Mouse (Mus musculus): Measurements from ENCODE around the gene Adgrf1. TPM values are rescaled to one million over a fixed set of nuclear protein-coding genes. Genes with fewer than 3 reads are reported as not detected.

The Adgrf1 gene
- polyA plus RNA-seq, 1 experiment from 2014 or later, result not detected

DNA sequence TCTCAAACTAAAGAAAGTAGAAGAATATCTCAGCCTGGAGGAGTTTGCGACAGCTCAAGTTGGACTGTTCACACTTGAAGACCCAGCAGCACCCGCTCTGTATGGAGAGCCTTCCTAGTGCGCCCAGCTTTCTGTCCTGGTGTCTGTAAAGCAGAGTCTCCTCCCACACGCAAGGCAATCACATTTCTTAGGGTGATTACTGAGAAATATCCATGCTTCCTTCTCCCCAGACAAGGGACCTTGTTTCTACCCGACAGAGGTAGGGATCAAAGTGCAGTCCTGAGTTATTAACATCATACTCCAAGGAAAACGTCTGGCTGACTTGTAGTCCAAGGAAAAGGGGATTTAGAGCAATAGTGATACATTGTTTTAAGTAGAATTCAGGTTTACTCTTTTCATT, 6.1 kb downstream of the Adgrf1 start:
- no peaks in the 10 kb centered on the region for H3K4me1 ChIP-seq (replicated peaks)
- WGBS, result 89% methylated on average over 6 of the region's 6 CpGs
- H3K9me3 ChIP-seq, result no peaks in the 10 kb centered on the region
- no peak overlapping the region for H3K4me2 ChIP-seq
- no peak overlapping the region for H3K27ac ChIP-seq (replicated peaks)
- H3K27me3 ChIP-seq, result no peaks in the 10 kb centered on the region
- H3K36me3 ChIP-seq, result no peaks in the 10 kb centered on the region
- no peak for ATAC-seq (ENCODE audit: low FRiP score, low read depth)
- H3K9ac ChIP-seq, result no peak overlapping the region
- no peak overlapping the region for H3K4me3 ChIP-seq

DNA sequence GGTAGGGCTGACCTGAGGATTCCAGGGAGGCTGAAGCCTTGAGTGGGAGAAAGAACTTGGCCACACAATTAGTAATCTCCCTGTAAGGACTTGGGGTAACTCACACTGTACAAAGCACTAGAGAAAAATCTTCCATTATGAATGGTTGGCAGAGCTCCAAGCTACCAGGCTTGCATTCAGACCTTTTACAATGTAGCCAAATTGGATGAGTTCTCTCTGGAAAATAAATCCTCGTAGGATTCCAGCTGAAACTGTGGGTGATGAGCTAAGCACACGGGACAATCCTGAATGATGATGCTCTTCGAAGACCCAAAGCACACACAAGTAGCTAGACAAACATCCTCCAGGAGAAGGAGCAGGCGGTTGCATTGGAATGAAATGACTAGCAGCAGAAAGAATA, 7.1 kb downstream of the Adgrf1 start:
- Histone ChIP-seq H3K36me3 (no peaks in the 10 kb centered on the region), H3K9me3 (no peaks in the 10 kb centered on the region), H3K4me3 (no peak overlapping the region), H3K27me3 (no peaks in the 10 kb centered on the region), H3K4me1 (replicated peaks) (no peaks in the 10 kb centered on the region), H3K9ac (no peak overlapping the region), H3K27ac (replicated peaks) (0 out of 2 replicates have a peak overlapping the region, but pooled peaks have one; percentile 14), H3K4me2 (no peak overlapping the region)
- WGBS, result 49% methylated on average over 4 of the region's 4 CpGs
- ATAC-seq (ENCODE audit: low FRiP score, low read depth), result no peak

DNA sequence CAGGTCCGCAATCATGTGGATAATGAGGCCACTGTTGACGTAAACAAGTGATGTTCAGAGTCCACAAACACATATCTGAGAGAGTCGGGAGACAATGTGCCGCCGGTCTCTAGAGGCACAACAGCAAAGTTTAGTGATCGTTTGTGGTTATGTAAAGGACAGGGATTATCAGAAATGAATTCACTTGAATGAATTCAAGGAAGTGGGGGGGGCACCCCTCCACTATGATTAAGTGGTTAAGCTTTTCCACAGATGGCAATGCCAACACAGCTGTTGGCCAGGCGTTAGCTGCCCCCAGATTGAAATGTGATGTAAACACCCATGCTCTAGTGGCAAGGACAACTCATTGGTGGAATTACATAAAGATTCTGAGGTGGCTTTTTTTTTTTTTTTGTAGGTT, 9.5 kb downstream of the Adgrf1 start:
- Histone ChIP-seq H3K36me3 (no peaks in the 10 kb centered on the region), H3K4me3 (no peak overlapping the region), H3K4me1 (replicated peaks) (no peaks in the 10 kb centered on the region), H3K4me2 (no peak overlapping the region), H3K27ac (replicated peaks) (no peak overlapping the region), H3K27me3 (no peaks in the 10 kb centered on the region), H3K9ac (no peak overlapping the region), H3K9me3 (no peaks in the 10 kb centered on the region)
- WGBS, result 91% methylated on average over 7 of the region's 7 CpGs
- ATAC-seq (ENCODE audit: low FRiP score, low read depth), result no peak

GRCm38 (mm10) chr17:43282353-43282752, 12.2 kb downstream of the Adgrf1 start:
- Histone ChIP-seq H3K9me3 (no peaks in the 10 kb centered on the region), H3K27me3 (no peaks in the 10 kb centered on the region), H3K4me3 (no peak overlapping the region), H3K27ac (replicated peaks) (no peak overlapping the region), H3K36me3 (no peaks in the 10 kb centered on the region), H3K9ac (no peak overlapping the region), H3K4me1 (replicated peaks) (no peaks in the 10 kb centered on the region), H3K4me2 (no peak overlapping the region)
- no peak for ATAC-seq (ENCODE audit: low FRiP score, low read depth)
- WGBS, result 77% methylated on average over 4 of the region's 4 CpGs

DNA sequence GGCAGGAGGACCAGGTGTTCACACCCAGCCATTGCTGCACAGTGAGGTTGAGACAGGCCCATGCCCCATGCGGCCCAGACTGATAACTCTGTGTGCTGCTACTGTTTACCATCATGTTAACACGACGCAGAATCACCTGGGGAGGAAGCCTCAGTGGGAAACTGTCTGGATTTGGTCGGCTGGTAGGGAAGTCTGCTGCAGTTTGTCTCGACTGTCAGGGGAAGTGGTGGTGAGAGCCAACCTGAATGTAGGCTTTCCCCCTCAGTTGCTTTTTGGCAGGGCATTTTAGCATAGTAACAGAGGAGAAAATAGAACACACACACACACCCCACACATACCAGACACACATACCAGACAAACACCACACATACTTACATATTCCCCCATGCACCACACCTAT, 12.7 kb downstream of the Adgrf1 start:
- ATAC-seq (ENCODE audit: low FRiP score, low read depth), result no peak
- H3K36me3 ChIP-seq, result no peaks in the 10 kb centered on the region
- no peaks in the 10 kb centered on the region for H3K9me3 ChIP-seq
- H3K27ac ChIP-seq (replicated peaks), result no peak overlapping the region
- no peak overlapping the region for H3K9ac ChIP-seq
- no peak overlapping the region for H3K4me2 ChIP-seq
- H3K4me3 ChIP-seq, result no peak overlapping the region
- H3K27me3 ChIP-seq, result no peaks in the 10 kb centered on the region
- WGBS, result 68% methylated on average over 5 of the region's 5 CpGs
- H3K4me1 ChIP-seq (replicated peaks), result no peaks in the 10 kb centered on the region

DNA sequence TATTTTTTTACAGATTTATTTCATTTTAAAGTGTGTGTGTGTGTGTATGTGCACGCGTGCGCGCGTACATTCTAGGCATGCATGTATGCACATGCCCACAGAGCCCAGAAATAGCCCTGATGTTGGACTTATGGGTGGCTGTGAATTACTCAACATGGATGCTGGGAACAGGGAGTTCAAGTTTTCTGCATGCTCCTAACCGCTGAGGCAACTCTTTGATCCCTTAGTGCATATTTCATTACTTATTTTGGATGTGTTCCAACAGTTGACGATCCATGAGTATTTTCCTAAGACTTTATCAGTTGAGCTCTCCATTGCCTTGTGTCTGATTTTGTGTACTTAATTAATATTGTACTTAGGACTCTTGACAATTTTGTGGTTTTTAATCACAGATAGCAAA, 29.4 kb downstream of the Adgrf1 start:
- ATAC-seq (ENCODE audit: low FRiP score, low read depth), result no peak
- Histone ChIP-seq H3K27ac (replicated peaks) (no peak overlapping the region), H3K4me3 (no peak overlapping the region), H3K36me3 (no peaks in the 10 kb centered on the region), H3K9me3 (no peaks in the 10 kb centered on the region), H3K4me2 (no peak overlapping the region), H3K27me3 (no peaks in the 10 kb centered on the region), H3K9ac (no peak overlapping the region), H3K4me1 (replicated peaks) (no peaks in the 10 kb centered on the region)
- 89% methylated on average over 7 of the region's 7 CpGs for WGBS

GRCm38 (mm10) chr17:43325986-43326671, 56.0 kb downstream of the Adgrf1 start:
- 44% methylated on average over 7 of the region's 7 CpGs for WGBS
- Histone ChIP-seq H3K4me3 (no peak overlapping the region), H3K4me1 (replicated peaks) (peaks cover 8% of the 10 kb centered on the region), H3K27me3 (no peaks in the 10 kb centered on the region), H3K27ac (replicated peaks) (no peak overlapping the region), H3K36me3 (no peaks in the 10 kb centered on the region), H3K9me3 (no peaks in the 10 kb centered on the region), H3K9ac (no peak overlapping the region), H3K4me2 (peak overlapping the region; percentile 67)
- 0 out of 2 replicates have a peak, but pooled peaks have one; percentile 21 for ATAC-seq (ENCODE audit: low FRiP score, low read depth)

- peak overlapping the region; percentile 67 for H3K4me2 ChIP-seq
- H3K9ac ChIP-seq, result peak overlapping the region; percentile 25; the same call in 1 of the 2 replicates
- peaks cover 8% of the 10 kb centered on the region for H3K4me1 ChIP-seq (replicated peaks)
- H3K27me3 ChIP-seq, result no peaks in the 10 kb centered on the region
- peak; percentile 90 for ATAC-seq (ENCODE audit: low FRiP score, low read depth)
- H3K4me3 ChIP-seq, result peak overlapping the region; percentile 30
- H3K27ac ChIP-seq (replicated peaks), result peak overlapping the region; percentile 45; the same call in 1 of the 2 replicates
- 8% methylated on average over 29 of the region's 29 CpGs for WGBS
- no peaks in the 10 kb centered on the region for H3K9me3 ChIP-seq
- H3K36me3 ChIP-seq, result no peaks in the 10 kb centered on the region
These were observed 56.9 kb downstream of the Adgrf1 start for GRCm38 (mm10) chr17:43326726-43327700.

- Histone ChIP-seq H3K27me3 (no peaks in the 10 kb centered on the region), H3K36me3 (no peaks in the 10 kb centered on the region), H3K9me3 (no peaks in the 10 kb centered on the region), H3K4me3 (no peak overlapping the region), H3K9ac (no peak overlapping the region), H3K4me2 (no peak overlapping the region), H3K4me1 (replicated peaks) (peaks cover 8% of the 10 kb centered on the region), H3K27ac (replicated peaks) (no peak overlapping the region)
- WGBS, result 77% methylated on average over 6 of the region's 6 CpGs
- ATAC-seq (ENCODE audit: low FRiP score, low read depth), result no peak
These were observed 57.7 kb downstream of the Adgrf1 start for GRCm38 (mm10) chr17:43327810-43328209.

DNA sequence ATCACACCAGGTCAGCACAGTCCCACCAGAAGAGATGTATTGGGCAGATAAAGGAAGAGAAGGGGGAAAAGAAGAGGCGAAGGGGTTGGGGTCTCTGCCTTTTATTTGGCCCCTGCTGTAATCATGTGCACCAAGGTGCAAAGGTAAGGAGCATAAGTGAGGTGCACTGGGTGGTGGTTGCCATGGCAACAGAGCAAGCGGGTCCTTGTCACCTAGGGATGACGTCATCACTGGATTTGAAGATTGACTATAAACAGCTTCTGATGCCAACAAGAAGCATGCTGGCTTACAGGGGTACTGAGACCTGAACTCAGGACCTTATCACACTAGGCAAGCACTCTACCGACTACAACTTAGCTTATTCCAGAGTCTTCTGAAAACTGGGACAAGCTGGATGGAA, 59.1 kb downstream of the Adgrf1 start:
- WGBS, result 91% methylated on average over 4 of the region's 4 CpGs
- no peaks in the 10 kb centered on the region for H3K9me3 ChIP-seq

DNA sequence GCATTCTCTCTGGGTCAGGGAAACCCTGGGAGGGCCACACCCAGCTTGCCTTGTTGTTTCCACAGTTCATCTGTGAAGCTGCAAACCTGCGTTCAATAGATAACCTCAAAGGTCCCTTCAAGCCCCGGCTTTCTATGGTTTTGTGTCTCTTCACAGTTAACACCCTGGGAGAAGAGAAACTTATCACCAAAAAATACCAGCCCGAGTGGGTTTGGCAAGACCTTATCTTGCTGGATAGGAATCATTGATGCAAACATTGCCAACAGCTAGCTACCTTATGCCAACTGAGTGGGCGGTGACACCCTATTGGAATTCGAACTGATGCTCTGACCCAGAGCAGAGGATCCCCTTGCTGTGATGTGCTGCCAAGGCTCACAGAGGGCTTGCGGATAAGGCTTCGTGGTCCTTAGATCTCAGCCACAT, 59.6 kb downstream of the Adgrf1 start:
- Histone ChIP-seq H3K9me3 (no peaks in the 10 kb centered on the region), H3K4me3 (no peak overlapping the region), H3K4me1 (replicated peaks) (peaks cover 8% of the 10 kb centered on the region), H3K27ac (replicated peaks) (no peak overlapping the region), H3K9ac (no peak overlapping the region), H3K27me3 (no peaks in the 10 kb centered on the region), H3K4me2 (no peak overlapping the region), H3K36me3 (no peaks in the 10 kb centered on the region)
- 81% methylated on average over 7 of the region's 7 CpGs for WGBS
- no peak for ATAC-seq (ENCODE audit: low FRiP score, low read depth)

More for the DNA sequence above, 59.1 kb downstream of the Adgrf1 start:
- no peak overlapping the region for H3K4me2 ChIP-seq
- no peaks in the 10 kb centered on the region for H3K36me3 ChIP-seq
- no peak overlapping the region for H3K27ac ChIP-seq (replicated peaks)
- no peak overlapping the region for H3K4me3 ChIP-seq
- H3K4me1 ChIP-seq (replicated peaks), result peaks cover 8% of the 10 kb centered on the region
- H3K27me3 ChIP-seq, result no peaks in the 10 kb centered on the region
- no peak overlapping the region for H3K9ac ChIP-seq
- ATAC-seq (ENCODE audit: low FRiP score, low read depth), result no peak

DNA sequence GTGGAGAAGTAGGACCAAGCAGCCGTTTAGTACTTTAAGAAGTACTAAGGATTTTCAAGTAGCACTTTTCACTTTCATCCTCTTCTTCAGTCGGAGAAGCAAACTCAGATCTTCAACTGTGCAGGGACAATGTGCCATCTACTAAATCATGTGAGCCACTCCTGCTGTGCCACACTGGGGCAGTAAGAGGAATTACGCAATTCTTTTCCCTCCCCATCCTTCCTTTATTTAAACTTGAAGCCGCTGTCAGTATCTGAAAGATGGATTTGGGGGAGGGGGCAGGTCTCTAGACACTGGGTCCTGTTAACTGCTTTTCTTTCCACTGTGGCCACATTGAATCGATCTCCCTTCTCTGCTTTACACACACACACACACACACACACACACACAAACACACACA, 62.6 kb downstream of the Adgrf1 start:
- ATAC-seq (ENCODE audit: low FRiP score, low read depth), result no peak
- WGBS, result 35% methylated on average over 5 of the region's 5 CpGs
- Histone ChIP-seq H3K9ac (no peak overlapping the region), H3K4me1 (replicated peaks) (no peaks in the 10 kb centered on the region), H3K4me3 (no peak overlapping the region), H3K4me2 (no peak overlapping the region), H3K27ac (replicated peaks) (no peak overlapping the region), H3K9me3 (no peaks in the 10 kb centered on the region), H3K36me3 (no peaks in the 10 kb centered on the region), H3K27me3 (no peaks in the 10 kb centered on the region)

All from hindbrain, embryonic 15.5 days (tissue).